Mouse (Mus musculus) lung, adult 2 months (tissue): ENCODE results near the gene Dgki.

Experiments
- CTCF ChIP-seq: fragments of 200-500 bp; IDR thresholded peaks from 2 replicates; pipeline ENCODE4 v1.5.1; 2011; ENCODE audit warnings: mild to moderate bottlenecking, low read length, control low read depth; ENCODE audit not compliant: insufficient read depth
- POLR2A ChIP-seq: fragments of 200-500 bp; IDR thresholded peaks from 2 replicates; pipeline ENCODE4 v1.6.1; 2011; ENCODE audit warnings: low read depth, mild to moderate bottlenecking, control low read depth, low read length, borderline replicate concordance; ENCODE audit errors: extremely low read depth

GRCm38 (mm10) chr6:37268589-37268988, 31.4 kb downstream of the Dgki start:
- TF ChIP-seq CTCF (no peak), POLR2A (no peak)
